Mouse (Mus musculus): Measurements from ENCODE around the gene Fgfr2. TPM values are rescaled to one million over a fixed set of nuclear protein-coding genes. Genes with fewer than 3 reads are reported as not detected.

The Fgfr2 gene
- total RNA-seq, 1 experiment, result 37.5 TPM

DNA sequence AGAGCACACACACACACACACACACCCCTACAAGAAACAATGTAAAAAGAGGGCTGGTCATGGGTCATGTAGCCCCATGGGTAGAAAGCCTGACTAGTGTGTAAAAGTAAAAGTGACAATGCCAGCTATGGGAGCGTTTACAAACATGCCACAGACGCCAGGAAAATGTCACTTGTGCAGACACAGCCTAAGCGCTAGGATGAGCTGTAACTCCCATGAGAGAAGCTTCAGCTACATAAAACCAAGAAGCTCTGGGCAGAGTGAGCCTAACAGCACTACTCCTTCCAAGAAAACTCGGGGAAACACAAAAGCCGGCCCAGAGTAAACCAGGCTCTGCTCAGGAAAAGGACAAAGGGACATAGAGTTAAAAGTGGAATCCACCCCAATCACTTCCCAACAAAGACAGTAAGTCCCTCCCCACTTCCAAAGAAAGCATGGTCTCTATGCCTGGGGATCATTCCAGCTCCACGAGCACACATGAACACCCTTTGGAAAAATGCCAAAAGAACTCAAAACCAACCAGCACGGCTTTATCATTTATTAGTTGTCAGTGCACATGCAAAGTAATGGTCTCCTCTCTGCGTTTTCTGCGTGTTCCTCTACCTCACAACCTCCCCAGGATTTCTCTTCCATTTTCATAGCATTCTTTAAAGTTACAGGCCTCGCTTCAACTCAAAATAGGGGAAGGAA is 899.6 kb downstream of the Fgfr2 start:
- H3K4me3 ChIP-seq (ENCODE audit: insufficient read depth in 1 of 2, low read depth in 1 of 2, low read length in 2 of 2, poor library complexity in 1 of 2, severe bottlenecking in 1 of 2), result no peak overlapping the region
- no peaks in the 10 kb centered on the region for H3K9me3 ChIP-seq (ENCODE audit: control insufficient read depth, insufficient read depth, low read depth, low read length)
- H3K36me3 ChIP-seq (ENCODE audit: control insufficient read depth, insufficient read depth, low read length, poor library complexity, severe bottlenecking), result no peaks in the 10 kb centered on the region
- no peak overlapping the region for H3K27ac ChIP-seq (ENCODE audit: insufficient read depth, low read depth, low read length, poor library complexity, severe bottlenecking)
- H3K9ac ChIP-seq (ENCODE audit: insufficient read depth, low read depth, low read length, poor library complexity, severe bottlenecking), result no peak overlapping the region
- no peaks in the 10 kb centered on the region for H3K4me1 ChIP-seq (ENCODE audit: control insufficient read depth in 2 of 2, insufficient read depth in 2 of 2, low read length in 2 of 2, poor library complexity in 1 of 2)
- TF ChIP-seq MAFK (IDR thresholded peaks at IDR 0.05; ENCODE audit: insufficient read depth, low read depth, low read length), result no peak
- no peak for DNase-seq (ENCODE audit: low read depth, low spot score)
- in situ Hi-C loops (cut with MboI; ENCODE audit: low sequenced_read_pairs in 2 of 2, unreplicated experiment in 2 of 2), result loop anchor here in 1 of 2 experiments (10.0 kb wide), 1 partner anchor 251 kb away; no protein-coding TSS in a partner anchor

DNA sequence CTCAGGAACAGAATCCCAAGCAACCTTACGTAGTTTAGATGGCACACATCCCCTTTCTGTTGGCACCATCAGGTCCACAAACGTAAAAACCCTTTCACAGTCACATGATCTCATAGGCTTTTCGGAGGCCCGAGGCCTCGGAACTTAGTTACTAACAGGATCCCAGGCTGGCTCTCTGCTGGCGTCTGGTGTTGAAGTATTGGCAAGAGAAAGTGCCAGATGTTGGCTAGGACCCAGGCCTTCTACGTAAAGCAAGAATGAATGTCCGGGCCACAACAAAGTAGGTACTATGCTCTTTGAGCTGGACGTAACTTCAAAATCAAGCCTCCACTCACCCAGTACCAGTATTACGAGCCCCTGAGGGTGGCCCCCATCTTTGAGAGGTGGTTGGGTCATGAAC is 909.1 kb downstream of the Fgfr2 start:
- no peak overlapping the region for H3K4me3 ChIP-seq (ENCODE audit: insufficient read depth in 1 of 2, low read depth in 1 of 2, low read length in 2 of 2, poor library complexity in 1 of 2, severe bottlenecking in 1 of 2)
- no peaks in the 10 kb centered on the region for H3K9me3 ChIP-seq (ENCODE audit: control insufficient read depth, insufficient read depth, low read depth, low read length)
- no peak for DNase-seq (ENCODE audit: low read depth, low spot score)
- no peaks in the 10 kb centered on the region for H3K4me1 ChIP-seq (ENCODE audit: control insufficient read depth in 2 of 2, insufficient read depth in 2 of 2, low read length in 2 of 2, poor library complexity in 1 of 2)
- in situ Hi-C loops (cut with MboI; ENCODE audit: low sequenced_read_pairs in 2 of 2, unreplicated experiment in 2 of 2), result loop anchor here (5.0 to 10.0 kb wide), 2 partner anchors 312 to 319 kb away; no protein-coding TSS in a partner anchor
- H3K9ac ChIP-seq (ENCODE audit: insufficient read depth, low read depth, low read length, poor library complexity, severe bottlenecking), result no peak overlapping the region
- no peak overlapping the region for H3K27ac ChIP-seq (ENCODE audit: insufficient read depth, low read depth, low read length, poor library complexity, severe bottlenecking)
- no peak for TF ChIP-seq MAFK (IDR thresholded peaks at IDR 0.05; ENCODE audit: insufficient read depth, low read depth, low read length)
- TF ChIP-seq ZNF384 (IDR thresholded peaks at IDR 0.05; ENCODE audit: low read depth, low read length), result no peak
- no peak for TF ChIP-seq CHD2 (IDR thresholded peaks at IDR 0.05; ENCODE audit: low read depth, low read length)
- TF ChIP-seq HCFC1 (IDR thresholded peaks at IDR 0.05; ENCODE audit: borderline replicate concordance, insufficient read depth, low read length), result no peak
- no peak for TF ChIP-seq ZC3H11A (IDR thresholded peaks at IDR 0.05; ENCODE audit: borderline replicate concordance, low read depth, low read length)
- no peaks in the 10 kb centered on the region for H3K36me3 ChIP-seq (ENCODE audit: control insufficient read depth, insufficient read depth, low read length, poor library complexity, severe bottlenecking)

DNA sequence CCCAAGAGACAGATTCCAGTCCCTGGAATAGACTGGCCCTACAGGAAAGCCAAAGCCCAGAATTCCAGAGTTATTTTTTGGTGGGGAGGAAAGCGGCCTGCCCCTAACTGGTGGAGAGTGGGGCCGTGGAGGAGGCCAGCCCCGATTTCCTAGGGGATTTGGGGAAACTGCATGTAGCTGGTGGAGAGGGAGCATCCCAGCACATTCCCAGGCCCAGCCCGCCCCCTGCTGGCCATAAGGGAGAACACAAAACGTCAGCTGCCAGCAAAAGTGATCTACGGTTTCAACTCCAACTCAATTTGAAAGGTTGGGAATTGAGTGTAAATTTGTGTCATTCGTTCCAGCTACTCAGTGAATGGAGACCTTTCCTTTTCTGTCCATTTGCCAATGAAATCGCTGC is 909.7 kb downstream of the Fgfr2 start:
- H3K4me1 ChIP-seq (ENCODE audit: control insufficient read depth in 2 of 2, insufficient read depth in 2 of 2, low read length in 2 of 2, poor library complexity in 1 of 2), result no peaks in the 10 kb centered on the region
- in situ Hi-C loops (cut with MboI; ENCODE audit: low sequenced_read_pairs in 2 of 2, unreplicated experiment in 2 of 2), result loop anchor here (5.0 to 10.0 kb wide), 2 partner anchors 311 to 319 kb away; no protein-coding TSS in a partner anchor
- DNase-seq (ENCODE audit: low read depth, low spot score), result peak; percentile 53
- TF ChIP-seq ZNF384 (IDR thresholded peaks at IDR 0.05; ENCODE audit: low read depth, low read length) (no peak), CHD2 (IDR thresholded peaks at IDR 0.05; ENCODE audit: low read depth, low read length) (no peak), ZC3H11A (IDR thresholded peaks at IDR 0.05; ENCODE audit: borderline replicate concordance, low read depth, low read length) (peak; percentile 94), MAFK (IDR thresholded peaks at IDR 0.05; ENCODE audit: insufficient read depth, low read depth, low read length) (no peak), HCFC1 (IDR thresholded peaks at IDR 0.05; ENCODE audit: borderline replicate concordance, insufficient read depth, low read length) (no peak)
- no peak overlapping the region for H3K9ac ChIP-seq (ENCODE audit: insufficient read depth, low read depth, low read length, poor library complexity, severe bottlenecking)
- no peak overlapping the region for H3K27ac ChIP-seq (ENCODE audit: insufficient read depth, low read depth, low read length, poor library complexity, severe bottlenecking)
- H3K4me3 ChIP-seq (ENCODE audit: insufficient read depth in 1 of 2, low read depth in 1 of 2, low read length in 2 of 2, poor library complexity in 1 of 2, severe bottlenecking in 1 of 2), result no peak overlapping the region
- H3K9me3 ChIP-seq (ENCODE audit: control insufficient read depth, insufficient read depth, low read depth, low read length), result no peaks in the 10 kb centered on the region
- no peaks in the 10 kb centered on the region for H3K36me3 ChIP-seq (ENCODE audit: control insufficient read depth, insufficient read depth, low read length, poor library complexity, severe bottlenecking)

- in situ Hi-C loops (cut with MboI; ENCODE audit: low sequenced_read_pairs in 2 of 2, unreplicated experiment in 2 of 2), result loop anchor here (5.0 to 10.0 kb wide), 2 partner anchors 310 to 317 kb away; no protein-coding TSS in a partner anchor
- Histone ChIP-seq H3K27ac (ENCODE audit: insufficient read depth, low read depth, low read length, poor library complexity, severe bottlenecking) (no peak overlapping the region), H3K9me3 (ENCODE audit: control insufficient read depth, insufficient read depth, low read depth, low read length) (no peaks in the 10 kb centered on the region), H3K36me3 (ENCODE audit: control insufficient read depth, insufficient read depth, low read length, poor library complexity, severe bottlenecking) (no peaks in the 10 kb centered on the region), H3K4me1 (ENCODE audit: control insufficient read depth in 2 of 2, insufficient read depth in 2 of 2, low read length in 2 of 2, poor library complexity in 1 of 2) (no peaks in the 10 kb centered on the region), H3K4me3 (ENCODE audit: insufficient read depth in 1 of 2, low read depth in 1 of 2, low read length in 2 of 2, poor library complexity in 1 of 2, severe bottlenecking in 1 of 2) (no peak overlapping the region), H3K9ac (ENCODE audit: insufficient read depth, low read depth, low read length, poor library complexity, severe bottlenecking) (no peak overlapping the region)
- DNase-seq (ENCODE audit: low read depth, low spot score), result no peak
- TF ChIP-seq HCFC1 (IDR thresholded peaks at IDR 0.05; ENCODE audit: borderline replicate concordance, insufficient read depth, low read length), result no peak
- TF ChIP-seq ZNF384 (IDR thresholded peaks at IDR 0.05; ENCODE audit: low read depth, low read length), result no peak
- TF ChIP-seq ZC3H11A (IDR thresholded peaks at IDR 0.05; ENCODE audit: borderline replicate concordance, low read depth, low read length), result no peak
- TF ChIP-seq CHD2 (IDR thresholded peaks at IDR 0.05; ENCODE audit: low read depth, low read length), result no peak
- no peak for TF ChIP-seq MAFK (IDR thresholded peaks at IDR 0.05; ENCODE audit: insufficient read depth, low read depth, low read length)
Observed at GRCm38 (mm10) chr7:132211920-132212701, 911.0 kb downstream of the Fgfr2 start.
